Mouse (Mus musculus) lung, adult 2 months (tissue): ENCODE measurements around the gene Dscam. TPM values are rescaled to one million over a fixed set of nuclear protein-coding genes. Genes with fewer than 3 reads are reported as not detected.

Experiments used
- DNase-seq: peaks from one replicate; pipeline ENCODE4 v3.0.0; 2022
- H3K4me1 ChIP-seq: fragments of 200-500 bp; 2 replicates; pipeline ENCODE4 v1.6.1; 2011; ENCODE audit warnings: low read length; ENCODE audit not compliant: control insufficient read depth, insufficient read depth
- H3K4me3 ChIP-seq: fragments of 200-500 bp; replicated peaks from 2 replicates; pipeline ENCODE3; 2011; ENCODE audit warnings: low read depth, mild to moderate bottlenecking, control low read depth, low read length; ENCODE audit errors: extremely low read depth
- CTCF ChIP-seq: fragments of 200-500 bp; IDR thresholded peaks from 2 replicates; pipeline ENCODE4 v1.5.1; 2011; ENCODE audit warnings: mild to moderate bottlenecking, low read length, control low read depth; ENCODE audit not compliant: insufficient read depth
- POLR2A ChIP-seq: fragments of 200-500 bp; IDR thresholded peaks from 2 replicates; pipeline ENCODE4 v1.6.1; 2011; ENCODE audit warnings: low read depth, mild to moderate bottlenecking, control low read depth, low read length, borderline replicate concordance; ENCODE audit errors: extremely low read depth
- WGBS: fragments of 180-500 bp; shearing (Covaris S2); methylation state at CpG from one replicate; pipeline ENCODE4 v1.1.7; 2018; 5-methylcytosine and 5-hydroxymethylcytosine counted together
- polyA plus RNA-seq: library from polyadenylated mRNA; depleted of rRNA; stranded (reverse); fragments of >200 nt; gene quantifications from 2 replicates; pipeline ENCODE4 v1.2.3, GENCODE M21; 2012

The Dscam gene
- polyA plus RNA-seq, 1 experiment: 0.05 TPM

- TF ChIP-seq CTCF (no peak), POLR2A (no peak)
- WGBS: 83% methylated on average over 4 of the region's 4 CpGs
- DNase-seq: no peak
- no peak overlapping the region for H3K4me3 ChIP-seq
- H3K4me1 ChIP-seq: no peaks in the 10 kb centered on the region
These were observed 246.6 kb downstream of the Dscam start for GRCm38 (mm10) chr16:96923941-96924340.

GRCm38 (mm10) chr16:96914495-96914894 lies 256.1 kb downstream of the Dscam start:
- TF ChIP-seq CTCF (no peak), POLR2A (no peak)
- 93% methylated on average over 3 of the region's 3 CpGs for WGBS
- no peak for DNase-seq
- Histone ChIP-seq H3K4me3 (no peak overlapping the region), H3K4me1 (no peaks in the 10 kb centered on the region)

GRCm38 (mm10) chr16:96912836-96913235 lies 257.7 kb downstream of the Dscam start:
- TF ChIP-seq CTCF (no peak), POLR2A (no peak)
- H3K4me3 ChIP-seq: no peak overlapping the region
- WGBS: 74% methylated on average over 7 of the region's 7 CpGs
- no peaks in the 10 kb centered on the region for H3K4me1 ChIP-seq
- no peak for DNase-seq

GRCm38 (mm10) chr16:96912103-96912502 lies 258.4 kb downstream of the Dscam start:
- no peaks in the 10 kb centered on the region for H3K4me1 ChIP-seq
- H3K4me3 ChIP-seq: no peak overlapping the region
- TF ChIP-seq CTCF (no peak), POLR2A (no peak)
- whole genome bisulfite sequencing: 84% methylated on average over 2 of the region's 2 CpGs
- DNase-seq: no peak

GRCm38 (mm10) chr16:96910405-96911164 lies 260.0 kb downstream of the Dscam start:
- Histone ChIP-seq H3K4me3 (no peak overlapping the region), H3K4me1 (no peaks in the 10 kb centered on the region)
- 43% methylated on average over 4 of the region's 4 CpGs for WGBS
- no peak for DNase-seq
- TF ChIP-seq CTCF (no peak), POLR2A (no peak)

- 67% methylated on average over 1 of the region's 1 CpGs for WGBS
- no peak for DNase-seq
- TF ChIP-seq POLR2A: no peak
- TF ChIP-seq CTCF: no peak
- Histone ChIP-seq H3K4me3 (no peak overlapping the region), H3K4me1 (no peaks in the 10 kb centered on the region)
These were observed 262.7 kb downstream of the Dscam start for GRCm38 (mm10) chr16:96907818-96908217.

GRCm38 (mm10) chr16:96907081-96907480 lies 263.5 kb downstream of the Dscam start:
- DNase-seq: no peak
- TF ChIP-seq CTCF: no peak
- TF ChIP-seq POLR2A: no peak
- Histone ChIP-seq H3K4me1 (no peaks in the 10 kb centered on the region), H3K4me3 (no peak overlapping the region)
- 70% methylated on average over 1 of the region's 1 CpGs for WGBS

- 68% methylated on average over 2 of the region's 2 CpGs for WGBS
- no peaks in the 10 kb centered on the region for H3K4me1 ChIP-seq
- no peak for TF ChIP-seq CTCF
- TF ChIP-seq POLR2A: no peak
- DNase-seq: no peak
- H3K4me3 ChIP-seq: no peak overlapping the region
These were observed 263.9 kb downstream of the Dscam start for GRCm38 (mm10) chr16:96906630-96907029.

- WGBS: 55% methylated on average over 2 of the region's 2 CpGs
- TF ChIP-seq CTCF: no peak
- TF ChIP-seq POLR2A: no peak
- no peaks in the 10 kb centered on the region for H3K4me1 ChIP-seq
- no peak for DNase-seq
- no peak overlapping the region for H3K4me3 ChIP-seq
These were observed 265.8 kb downstream of the Dscam start for GRCm38 (mm10) chr16:96904761-96905160.

- no peak for DNase-seq
- no peak overlapping the region for H3K4me3 ChIP-seq
These were observed 266.2 kb downstream of the Dscam start for GRCm38 (mm10) chr16:96904359-96904758.

More at GRCm38 (mm10) chr16:96904359-96904758, 266.2 kb downstream of the Dscam start:
- WGBS: 19% methylated on average over 2 of the region's 2 CpGs
- TF ChIP-seq POLR2A (no peak), CTCF (no peak)
- no peaks in the 10 kb centered on the region for H3K4me1 ChIP-seq
